8 mouse cellular contexts compared by ENCODE assay signal in genomic region chr17:8800478-8801082, GRCm38 (mm10).
DNase-seq lines count a peak whose midpoint lies in the region; ATAC-seq and TF ChIP-seq lines count a peak whose summit lies in the region.

No protein-coding gene starts in this region.

- H3K27ac ChIP-seq in ES-Bruce4 (ENCODE audit: insufficient read depth, low read length) = no peak overlapping the region
- peak overlapping the region; percentile 48; the same call in 1 of the 2 replicates for H3K27ac ChIP-seq in embryonic facial prominence, embryonic 13.5 days
- peak overlapping the region; percentile 88 for H3K27ac ChIP-seq in hindbrain, embryonic 16.5 days (ENCODE audit: low read depth, low read length)
- H3K27ac ChIP-seq in lung, postnatal 0 days (ENCODE audit: low read length) = peak overlapping the region; percentile 32; the same call in 1 of the 2 replicates
- H3K27ac ChIP-seq in stomach, embryonic 14.5 days (ENCODE audit: low read length) = peak overlapping the region; percentile 72; the same call in 1 of the 2 replicates

- H3K4me2 ChIP-seq in embryonic facial prominence, embryonic 13.5 days = peak overlapping the region; percentile 97
- H3K4me2 ChIP-seq in hindbrain, embryonic 16.5 days (ENCODE audit: low read length) = peak overlapping the region; percentile 88
- H3K4me2 ChIP-seq in lung, postnatal 0 days (replicated peaks; ENCODE audit: low read depth, low read length) = peak overlapping the region; percentile 97
- H3K4me2 ChIP-seq in stomach, embryonic 14.5 days (replicated peaks; ENCODE audit: low read depth, low read length) = peak overlapping the region; percentile 90

- no peaks in the 10 kb centered on the region for H3K4me1 ChIP-seq in ES-Bruce4 (ENCODE audit: control insufficient read depth, insufficient read depth, low read length)
- peaks cover 23% of the 10 kb centered on the region for H3K4me1 ChIP-seq in embryonic facial prominence, embryonic 13.5 days
- H3K4me1 ChIP-seq in hindbrain, embryonic 16.5 days (ENCODE audit: control insufficient read depth, insufficient read depth, low read depth, low read length) = peaks cover 31% of the 10 kb centered on the region
- H3K4me1 ChIP-seq in lung, postnatal 0 days (ENCODE audit: insufficient read depth, low read depth, low read length) = no peaks in the 10 kb centered on the region
- H3K4me1 ChIP-seq in stomach, embryonic 14.5 days (ENCODE audit: control insufficient read depth, insufficient read depth, low read length) = peaks cover 7% of the 10 kb centered on the region; the same call in 1 of the 2 replicates

- TF ChIP-seq CTCF in ES-Bruce4 (IDR thresholded peaks at IDR 0.05; ENCODE audit: low read depth, low read length) = no peak
- TF ChIP-seq CTCF in lung, postnatal 0 days (IDR thresholded peaks at IDR 0.05) = peak; percentile 38

- under 1% methylated on average over 53 of the region's 53 CpGs for WGBS in embryonic facial prominence, embryonic 13.5 days
- WGBS in hindbrain, embryonic 16.5 days = under 1% methylated on average over 52 of the region's 53 CpGs
- under 1% methylated on average over 27 of the region's 53 CpGs for WGBS in lung, postnatal 0 days
- under 1% methylated on average over 53 of the region's 53 CpGs for WGBS in stomach, embryonic 14.5 days

- no peak for TF ChIP-seq POLR2A in ES-Bruce4 (IDR thresholded peaks at IDR 0.05; ENCODE audit: insufficient read depth, low read length)

- H3K27me3 ChIP-seq in ES-Bruce4 (ENCODE audit: control insufficient read depth, insufficient read depth, low read length, poor library complexity, severe bottlenecking) = peaks cover 21% of the 10 kb centered on the region
- H3K27me3 ChIP-seq in embryonic facial prominence, embryonic 13.5 days = peaks cover 82% of the 10 kb centered on the region
- H3K27me3 ChIP-seq in hindbrain, embryonic 16.5 days (replicated peaks; ENCODE audit: control insufficient read depth, insufficient read depth, low read length) = peaks cover 10% of the 10 kb centered on the region
- peaks cover 69% of the 10 kb centered on the region for H3K27me3 ChIP-seq in lung, postnatal 0 days (replicated peaks; ENCODE audit: insufficient read depth, low read length)
- H3K27me3 ChIP-seq in stomach, embryonic 14.5 days (ENCODE audit: control insufficient read depth, insufficient read depth, low read length) = peaks cover 27% of the 10 kb centered on the region

- no peaks in the 10 kb centered on the region for H3K9me3 ChIP-seq in ES-Bruce4 (replicated peaks; ENCODE audit: control insufficient read depth, insufficient read depth, low read length, poor library complexity, severe bottlenecking)
- H3K9me3 ChIP-seq in embryonic facial prominence, embryonic 13.5 days = no peaks in the 10 kb centered on the region
- no peaks in the 10 kb centered on the region for H3K9me3 ChIP-seq in hindbrain, embryonic 16.5 days (ENCODE audit: control insufficient read depth, low read length)
- no peaks in the 10 kb centered on the region for H3K9me3 ChIP-seq in lung, postnatal 0 days (ENCODE audit: low read length)
- no peaks in the 10 kb centered on the region for H3K9me3 ChIP-seq in stomach, embryonic 14.5 days (ENCODE audit: control insufficient read depth, low read depth, low read length)

- H3K9ac ChIP-seq in ES-Bruce4 (ENCODE audit: low read depth, poor library complexity, severe bottlenecking) = peak overlapping the region; percentile 67
- peak overlapping the region; percentile 75 for H3K9ac ChIP-seq in embryonic facial prominence, embryonic 13.5 days
- H3K9ac ChIP-seq in hindbrain, embryonic 16.5 days (ENCODE audit: low read depth, low read length) = peak overlapping the region; percentile 96
- H3K9ac ChIP-seq in lung, postnatal 0 days (replicated peaks; ENCODE audit: low read depth) = peak overlapping the region; percentile 41
- H3K9ac ChIP-seq in stomach, embryonic 14.5 days (replicated peaks; ENCODE audit: low read depth, low read length) = peak overlapping the region; percentile 45

- peak; percentile 68 for ATAC-seq in frontal cortex, adult (ENCODE audit: low TSS enrichment)
- peak; percentile 38; the same call in 1 of the 2 replicates for ATAC-seq in embryonic facial prominence, embryonic 13.5 days (ENCODE audit: insufficient number of reproducible peaks, insufficient read depth, low FRiP score, low TSS enrichment, low read depth)
- ATAC-seq in hindbrain, embryonic 16.5 days = peak; percentile 53
- ATAC-seq in lung, postnatal 0 days = peak; percentile 74
- ATAC-seq in stomach, embryonic 14.5 days (ENCODE audit: insufficient number of reproducible peaks, insufficient read depth, low FRiP score, low read depth) = peak; percentile 51

- H3K36me3 ChIP-seq in ES-Bruce4 (ENCODE audit: control insufficient read depth, insufficient read depth, low read length, poor library complexity, severe bottlenecking) = no peaks in the 10 kb centered on the region
- H3K36me3 ChIP-seq in embryonic facial prominence, embryonic 13.5 days = no peaks in the 10 kb centered on the region
- no peaks in the 10 kb centered on the region for H3K36me3 ChIP-seq in hindbrain, embryonic 16.5 days (ENCODE audit: control insufficient read depth, insufficient read depth, low read length)
- no peaks in the 10 kb centered on the region for H3K36me3 ChIP-seq in lung, postnatal 0 days (ENCODE audit: insufficient read depth, low read length)
- no peaks in the 10 kb centered on the region for H3K36me3 ChIP-seq in stomach, embryonic 14.5 days (ENCODE audit: control insufficient read depth, insufficient read depth, low read length)

- no peak for DNase-seq in frontal cortex, postnatal 25 days (ENCODE audit: low spot score in 2 of 2)
- DNase-seq in lung, postnatal 0 days (ENCODE audit: low spot score) = peak; percentile 68
- no peak for DNase-seq in layer of hippocampus, postnatal 14 days (ENCODE audit: low spot score in 2 of 2)

- peak overlapping the region; percentile 51 for H3K4me3 ChIP-seq in ES-Bruce4 (ENCODE audit: low read depth, low read length)
- peak overlapping the region; percentile 69 for H3K4me3 ChIP-seq in embryonic facial prominence, embryonic 13.5 days
- H3K4me3 ChIP-seq in hindbrain, embryonic 16.5 days (ENCODE audit: low read length) = peak overlapping the region; percentile 90
- peak overlapping the region; percentile 65 for H3K4me3 ChIP-seq in lung, postnatal 0 days (ENCODE audit: low read depth, low read length)
- peak overlapping the region; percentile 66 for H3K4me3 ChIP-seq in stomach, embryonic 14.5 days (ENCODE audit: low read depth, low read length)

- TF ChIP-seq EP300 in ES-Bruce4 (IDR thresholded peaks at IDR 0.05; ENCODE audit: insufficient read depth, low read depth, low read length) = no peak
- TF ChIP-seq EP300 in lung, postnatal 0 days (IDR thresholded peaks at IDR 0.05) = no peak

Comparison
In these comparisons a context has a peak if more than half of its experiments do, and no peak if none do; other contexts are left out.
1. H3K9ac ChIP-seq: peak in every context shown above with its lines; median percentile 96 in hindbrain, embryonic 16.5 days; 75 in embryonic facial prominence, embryonic 13.5 days; 67 in ES-Bruce4; 45 in stomach, embryonic 14.5 days; 41 in lung, postnatal 0 days.